Mouse (Mus musculus): Measurements from ENCODE around the gene Tmsb10. TPM values are rescaled to one million over a fixed set of nuclear protein-coding genes. Genes with fewer than 3 reads are reported as not detected.

Gene Tmsb10
- polyA plus RNA-seq, 1 experiment from 2014 or later = 571 TPM

DNA sequence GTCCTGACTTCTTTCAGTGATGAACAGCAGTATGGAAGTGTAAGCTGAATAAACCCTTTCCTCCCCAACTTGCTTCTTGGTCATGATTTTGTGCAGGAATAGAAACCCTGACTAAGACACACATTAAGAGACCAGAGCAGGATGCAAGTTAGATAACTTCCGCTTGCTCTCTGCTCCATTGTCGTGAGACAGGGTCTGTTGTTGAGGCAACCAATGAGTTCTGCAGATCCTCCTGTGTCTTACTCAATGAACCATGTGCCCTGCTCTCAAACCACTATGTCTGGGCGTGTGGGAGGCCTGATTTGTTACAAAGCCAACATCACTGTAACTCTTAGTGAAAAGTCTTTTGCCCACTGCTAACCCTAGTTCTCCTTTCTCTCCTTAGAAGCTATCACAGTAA lies 12.5 kb upstream of the Tmsb10 start:
- Histone ChIP-seq H3K4me3 (no peak overlapping the region), H3K36me3 (no peaks in the 10 kb centered on the region), H3K27ac (no peak overlapping the region), H3K4me1 (no peaks in the 10 kb centered on the region), H3K27me3 (replicated peaks) (no peaks in the 10 kb centered on the region), H3K9ac (no peak overlapping the region), H3K4me2 (no peak overlapping the region), H3K9me3 (replicated peaks) (no peaks in the 10 kb centered on the region)
- no peak for ATAC-seq
- 51% methylated on average over 3 of the region's 3 CpGs for WGBS (ENCODE audit: insufficient replicate concordance)

DNA sequence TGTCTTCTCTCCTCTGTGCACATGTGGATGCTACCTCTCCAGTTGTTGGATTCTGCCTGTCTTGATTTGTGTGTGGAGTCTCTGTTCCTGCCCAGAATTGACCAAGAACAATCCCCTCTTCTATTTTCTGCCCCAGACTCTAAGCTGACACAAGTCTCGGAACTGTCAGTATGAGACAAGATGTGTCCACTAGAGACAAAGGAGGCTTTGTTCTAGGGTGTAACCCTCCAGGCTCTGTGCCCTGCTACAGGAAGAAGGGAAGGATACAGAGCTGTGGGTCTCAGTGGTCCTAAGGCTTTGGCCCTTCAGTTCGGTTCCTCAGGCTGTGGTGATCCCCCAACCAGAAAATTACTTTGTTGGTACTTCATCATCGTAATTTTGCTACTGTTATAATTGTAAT lies 11.2 kb upstream of the Tmsb10 start:
- ATAC-seq = no peak
- no peaks in the 10 kb centered on the region for H3K9me3 ChIP-seq (replicated peaks)
- whole genome bisulfite sequencing (ENCODE audit: insufficient replicate concordance) = 66% methylated on average over 3 of the region's 3 CpGs

DNA sequence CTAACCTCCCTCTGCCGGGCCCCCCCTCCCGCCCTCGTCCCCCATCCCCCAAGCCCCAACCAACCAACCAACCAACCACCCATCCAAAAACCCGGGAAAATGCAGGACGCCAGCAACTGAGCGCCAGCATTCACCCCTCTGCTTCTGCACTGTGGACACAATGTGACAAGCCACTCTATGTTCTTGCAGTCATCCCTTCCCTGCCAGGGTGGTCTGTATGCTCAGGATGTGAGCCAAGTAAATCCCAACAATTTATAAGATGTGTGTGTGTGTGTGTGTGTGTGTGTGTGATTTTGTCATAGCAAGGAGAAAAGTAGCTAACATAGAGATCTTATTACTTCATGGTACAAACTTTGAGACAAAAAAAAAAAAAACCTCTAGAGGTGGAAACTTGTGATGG lies 6.7 kb upstream of the Tmsb10 start:
- whole genome bisulfite sequencing (ENCODE audit: insufficient replicate concordance) = 71% methylated on average over 6 of the region's 6 CpGs
- peaks cover 6% of the 10 kb centered on the region; the same call in 1 of the 2 replicates for H3K4me1 ChIP-seq
- H3K36me3 ChIP-seq = no peaks in the 10 kb centered on the region
- H3K4me2 ChIP-seq = no peak overlapping the region
- H3K4me3 ChIP-seq = no peak overlapping the region
- H3K27ac ChIP-seq = no peak overlapping the region
- no peaks in the 10 kb centered on the region for H3K27me3 ChIP-seq (replicated peaks)
- no peak overlapping the region for H3K9ac ChIP-seq
- ATAC-seq = no peak
- no peaks in the 10 kb centered on the region for H3K9me3 ChIP-seq (replicated peaks)

More for the DNA sequence above, 11.2 kb upstream of the Tmsb10 start:
- Histone ChIP-seq H3K9ac (no peak overlapping the region), H3K4me1 (no peaks in the 10 kb centered on the region), H3K27me3 (replicated peaks) (no peaks in the 10 kb centered on the region), H3K4me3 (no peak overlapping the region), H3K27ac (no peak overlapping the region), H3K4me2 (no peak overlapping the region), H3K36me3 (no peaks in the 10 kb centered on the region)

DNA sequence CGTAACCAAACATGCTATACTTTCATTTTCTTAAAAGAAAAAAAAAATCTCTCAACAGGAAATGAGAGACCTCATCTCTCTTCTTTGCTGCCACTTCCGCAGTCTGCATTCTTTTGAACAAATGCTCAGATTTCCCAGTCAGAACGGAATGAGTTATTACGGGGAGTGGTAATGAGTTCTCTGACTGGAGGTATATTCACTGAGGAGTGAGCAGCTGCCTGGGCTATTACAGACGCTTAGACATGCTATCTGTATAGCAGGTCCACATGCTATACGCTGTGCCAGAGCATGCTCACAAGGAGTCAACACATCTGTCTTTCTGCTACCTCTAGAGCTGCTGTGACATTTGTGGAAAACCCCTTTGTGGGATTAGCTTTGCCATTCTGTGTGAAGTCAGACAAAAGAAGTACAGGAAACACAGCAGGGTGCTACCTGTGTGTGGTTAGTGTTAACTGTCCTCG lies 3.8 kb upstream of the Tmsb10 start:
- Histone ChIP-seq H3K4me2 (no peak overlapping the region), H3K27ac (no peak overlapping the region)
- no peak for ATAC-seq

DNA sequence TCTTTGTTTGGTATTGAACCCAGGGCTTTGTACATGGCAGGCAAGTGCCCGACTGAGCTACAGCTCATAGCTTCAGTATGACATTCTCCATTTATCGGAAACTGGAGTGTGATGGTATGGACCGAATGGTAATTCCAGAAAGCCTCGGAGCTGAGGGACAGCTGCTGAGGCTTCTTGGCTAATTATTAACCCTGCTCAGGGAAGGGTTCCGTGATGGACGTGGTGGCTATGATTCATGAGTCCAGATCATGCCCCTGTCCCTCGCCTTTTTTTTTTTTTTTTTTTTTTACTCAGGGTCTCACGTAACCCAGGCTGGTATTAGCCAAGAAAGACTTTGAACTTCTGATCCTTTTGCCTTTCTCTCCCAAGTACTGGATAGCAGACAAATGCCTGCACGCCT lies 3.1 kb upstream of the Tmsb10 start:
- Histone ChIP-seq H3K36me3 (no peaks in the 10 kb centered on the region), H3K4me1 (peaks cover 31% of the 10 kb centered on the region), H3K27ac (no peak overlapping the region), H3K9me3 (replicated peaks) (no peaks in the 10 kb centered on the region), H3K4me2 (no peak overlapping the region), H3K9ac (no peak overlapping the region), H3K27me3 (replicated peaks) (peaks cover 17% of the 10 kb centered on the region), H3K4me3 (no peak overlapping the region)
- no peak for ATAC-seq
- 76% methylated on average over 9 of the region's 9 CpGs for WGBS (ENCODE audit: insufficient replicate concordance)

More for the DNA sequence above, 3.8 kb upstream of the Tmsb10 start:
- H3K9me3 ChIP-seq (replicated peaks) = no peaks in the 10 kb centered on the region
- WGBS (ENCODE audit: insufficient replicate concordance) = 55% methylated on average over 7 of the region's 7 CpGs
- no peak overlapping the region for H3K4me3 ChIP-seq
- H3K36me3 ChIP-seq = no peaks in the 10 kb centered on the region
- H3K9ac ChIP-seq = no peak overlapping the region
- H3K27me3 ChIP-seq (replicated peaks) = peaks cover 12% of the 10 kb centered on the region; the same call in 1 of the 2 replicates
- H3K4me1 ChIP-seq = peaks cover 25% of the 10 kb centered on the region

DNA sequence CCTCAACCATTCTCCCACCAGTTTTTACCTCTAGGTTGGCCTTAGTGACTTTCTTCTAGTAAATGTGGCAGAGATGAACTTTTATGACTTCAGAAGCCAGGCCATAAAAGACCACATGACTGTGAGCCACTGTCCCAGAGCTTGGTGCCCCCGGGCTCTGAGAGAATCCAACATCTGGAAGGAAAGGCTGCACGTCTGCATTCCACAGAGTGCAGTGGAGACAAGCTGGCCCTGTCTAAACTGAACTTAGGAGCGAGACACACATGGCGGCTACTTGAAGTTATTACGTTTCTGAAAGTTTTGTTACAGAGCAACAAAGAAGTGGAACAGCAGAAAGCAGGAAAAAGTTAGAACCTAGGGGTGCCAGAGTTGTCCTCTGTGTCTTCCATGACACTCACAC lies 2.1 kb upstream of the Tmsb10 start:
- WGBS (ENCODE audit: insufficient replicate concordance) = 79% methylated on average over 5 of the region's 5 CpGs
- no peak overlapping the region for H3K4me2 ChIP-seq
- no peak overlapping the region for H3K4me3 ChIP-seq
- no peak for ATAC-seq
- H3K9me3 ChIP-seq (replicated peaks) = no peaks in the 10 kb centered on the region
- no peak overlapping the region for H3K27ac ChIP-seq
- no peak overlapping the region for H3K9ac ChIP-seq
- H3K36me3 ChIP-seq = no peaks in the 10 kb centered on the region
- peaks cover 26% of the 10 kb centered on the region for H3K27me3 ChIP-seq (replicated peaks)
- H3K4me1 ChIP-seq = peaks cover 40% of the 10 kb centered on the region

DNA sequence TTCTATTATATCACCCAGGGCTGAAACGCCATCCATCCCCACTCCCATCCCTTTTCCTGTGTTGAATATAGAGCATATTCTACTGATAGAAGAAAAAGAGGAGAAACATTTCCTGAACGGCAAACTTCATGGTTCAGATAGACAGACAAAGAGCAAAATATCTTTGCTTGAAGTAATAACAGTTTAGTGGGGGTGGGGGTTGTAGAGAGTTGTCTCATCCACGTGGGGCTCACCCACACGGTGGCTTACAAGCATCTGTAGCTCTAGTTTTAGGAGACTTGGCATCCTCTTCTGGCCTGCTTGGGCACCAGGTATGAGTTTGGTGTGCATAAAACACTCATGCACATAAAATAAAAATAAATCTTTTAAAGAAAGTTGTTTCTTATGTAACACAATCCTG lies 627 bp upstream of the Tmsb10 start:
- no peaks in the 10 kb centered on the region for H3K36me3 ChIP-seq
- 40% methylated on average over 4 of the region's 4 CpGs for WGBS (ENCODE audit: insufficient replicate concordance)
- no peaks in the 10 kb centered on the region for H3K9me3 ChIP-seq (replicated peaks)
- peak overlapping the region; percentile 95 for H3K4me2 ChIP-seq
- H3K9ac ChIP-seq = no peak overlapping the region
- no peak overlapping the region; the same call in 1 of the 2 replicates for H3K27ac ChIP-seq
- H3K4me1 ChIP-seq = peaks cover 40% of the 10 kb centered on the region
- peak overlapping the region; percentile 69; the same call in 1 of the 2 replicates for H3K4me3 ChIP-seq
- no peak for ATAC-seq
- H3K27me3 ChIP-seq (replicated peaks) = peaks cover 29% of the 10 kb centered on the region

DNA sequence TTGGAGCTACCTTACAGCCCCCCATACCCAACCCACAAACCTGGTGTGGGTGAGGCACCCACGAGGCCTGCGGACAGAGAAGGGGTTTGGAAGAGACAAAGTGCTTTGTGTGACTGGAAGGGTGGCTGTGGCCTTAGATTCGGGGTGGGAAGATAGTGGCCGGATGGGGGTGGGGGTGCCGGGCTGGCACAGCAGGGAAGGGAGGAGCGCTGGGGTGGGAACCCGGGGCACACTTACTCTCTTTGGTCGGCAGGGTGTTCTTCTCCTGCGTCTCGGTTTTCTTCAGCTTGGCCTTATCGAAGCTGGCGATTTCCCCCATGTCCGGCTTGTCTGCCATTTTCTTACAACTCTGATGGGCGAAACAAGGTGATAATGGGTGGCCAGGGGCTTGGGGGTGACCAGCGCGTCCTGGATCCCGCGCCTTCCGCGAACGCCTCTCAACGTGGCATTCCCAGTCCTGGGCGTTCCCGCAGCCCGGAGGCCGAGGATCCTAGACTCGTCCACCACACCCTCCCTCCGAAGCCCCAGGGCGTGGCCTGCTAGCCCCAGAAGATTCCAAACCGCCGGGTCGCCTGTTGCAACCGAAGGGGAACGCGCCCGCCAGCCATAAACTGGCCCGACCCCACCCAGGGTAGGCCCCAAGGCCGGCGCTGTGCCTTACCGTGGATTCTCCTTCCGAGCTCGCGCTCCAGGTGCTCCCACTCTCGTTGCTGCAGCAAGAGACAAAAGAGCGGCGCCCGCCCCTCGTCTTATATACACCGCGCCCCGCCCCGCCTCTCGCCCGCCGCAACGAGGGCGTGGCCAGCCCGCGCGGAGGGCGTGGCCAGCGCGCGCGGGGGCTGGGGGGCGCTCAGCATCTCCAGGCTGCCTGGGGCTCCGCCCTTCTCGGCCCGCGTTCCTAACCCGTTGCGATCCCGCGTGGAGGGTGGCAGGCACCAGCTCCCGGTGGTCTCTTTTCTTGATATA lies 589 bp downstream of the Tmsb10 start:
- Histone ChIP-seq H3K9ac (peak overlapping the region; percentile 77), H3K4me2 (peak overlapping the region; percentile 95), H3K27me3 (replicated peaks) (peaks cover 29% of the 10 kb centered on the region), H3K36me3 (no peaks in the 10 kb centered on the region), H3K9me3 (replicated peaks) (no peaks in the 10 kb centered on the region), H3K4me3 (peak overlapping the region; percentile 69), H3K27ac (peak overlapping the region; percentile 66), H3K4me1 (peaks cover 40% of the 10 kb centered on the region)
- WGBS (ENCODE audit: insufficient replicate concordance) = under 1% methylated on average over 75 of the region's 75 CpGs
- ATAC-seq = peak; percentile 79

DNA sequence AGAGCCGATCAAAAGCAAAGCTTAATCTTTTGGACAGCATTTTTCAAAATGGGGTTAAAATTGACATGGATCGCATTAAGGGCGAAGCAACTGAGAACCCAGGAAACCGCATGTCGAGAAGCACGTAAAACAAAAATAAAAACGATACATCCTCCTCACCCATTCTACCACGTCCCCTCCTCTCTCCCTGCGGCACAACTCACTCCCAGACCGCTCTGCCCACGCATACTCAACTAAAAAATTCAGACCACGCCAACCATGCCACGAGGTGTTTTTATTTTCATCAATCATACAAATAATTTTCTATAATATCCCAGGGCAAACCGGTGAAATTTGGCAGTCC lies 1.5 kb downstream of the Tmsb10 start:
- Histone ChIP-seq H3K36me3 (no peaks in the 10 kb centered on the region), H3K4me3 (peak overlapping the region; percentile 69), H3K4me1 (peaks cover 40% of the 10 kb centered on the region), H3K9ac (peak overlapping the region; percentile 6; the same call in 1 of the 2 replicates), H3K27ac (no peak overlapping the region), H3K27me3 (replicated peaks) (peaks cover 29% of the 10 kb centered on the region), H3K4me2 (peak overlapping the region; percentile 95), H3K9me3 (replicated peaks) (no peaks in the 10 kb centered on the region)
- ATAC-seq = no peak
- WGBS (ENCODE audit: insufficient replicate concordance) = 4% methylated on average over 14 of the region's 14 CpGs

DNA sequence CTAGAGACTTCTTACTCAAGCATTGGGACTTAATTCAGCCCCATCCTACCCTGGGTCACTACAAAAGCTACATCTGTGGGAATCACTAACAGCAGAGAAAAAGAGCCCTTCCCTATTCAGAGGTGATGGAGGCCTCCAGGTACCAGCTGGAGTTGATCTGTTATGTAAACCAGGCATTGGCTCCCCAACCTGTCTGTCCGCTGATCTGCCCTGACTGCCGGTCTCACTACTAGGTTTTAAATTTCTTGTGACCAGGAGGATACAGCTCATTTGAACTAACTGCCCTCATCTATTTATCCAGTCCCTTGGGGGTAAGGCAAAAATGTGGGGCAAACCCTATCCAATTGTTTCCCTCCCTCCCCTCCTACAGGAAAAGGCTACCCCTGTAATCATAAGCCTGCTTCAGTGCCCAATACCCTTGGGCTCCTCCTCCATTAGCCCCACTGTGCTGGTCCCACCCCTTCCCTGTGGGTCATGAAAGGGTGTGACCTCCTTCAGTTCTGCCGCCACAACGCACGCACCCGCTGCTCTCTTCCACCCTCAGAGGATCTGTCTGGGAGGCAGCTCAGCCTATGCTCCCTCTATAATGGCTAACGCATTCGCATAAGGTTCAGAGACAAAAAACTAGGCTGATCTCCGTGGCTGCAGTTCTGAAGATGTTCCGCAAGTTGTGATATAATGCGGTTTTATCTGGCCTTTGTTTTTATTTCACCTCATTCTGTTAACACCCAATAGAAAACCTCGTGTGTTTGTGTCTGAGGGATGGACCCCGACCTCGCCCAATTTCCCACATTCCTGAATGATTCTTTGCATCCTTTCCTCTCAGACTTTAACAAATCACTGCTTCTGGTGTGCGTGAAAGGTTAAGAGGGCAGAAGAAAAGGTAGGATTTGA lies 2.1 kb downstream of the Tmsb10 start:
- H3K9ac ChIP-seq = peak overlapping the region; percentile 6; the same call in 1 of the 2 replicates
- no peaks in the 10 kb centered on the region for H3K9me3 ChIP-seq (replicated peaks)
- H3K4me2 ChIP-seq = peak overlapping the region; percentile 95
- WGBS (ENCODE audit: insufficient replicate concordance) = 10% methylated on average over 15 of the region's 15 CpGs
- H3K4me3 ChIP-seq = peak overlapping the region; percentile 69
- H3K27ac ChIP-seq = peak overlapping the region; percentile 31; the same call in 1 of the 2 replicates
- H3K4me1 ChIP-seq = peaks cover 37% of the 10 kb centered on the region
- ATAC-seq = peak; percentile 20; the same call in 1 of the 2 replicates
- no peaks in the 10 kb centered on the region for H3K36me3 ChIP-seq
- H3K27me3 ChIP-seq (replicated peaks) = peaks cover 29% of the 10 kb centered on the region

DNA sequence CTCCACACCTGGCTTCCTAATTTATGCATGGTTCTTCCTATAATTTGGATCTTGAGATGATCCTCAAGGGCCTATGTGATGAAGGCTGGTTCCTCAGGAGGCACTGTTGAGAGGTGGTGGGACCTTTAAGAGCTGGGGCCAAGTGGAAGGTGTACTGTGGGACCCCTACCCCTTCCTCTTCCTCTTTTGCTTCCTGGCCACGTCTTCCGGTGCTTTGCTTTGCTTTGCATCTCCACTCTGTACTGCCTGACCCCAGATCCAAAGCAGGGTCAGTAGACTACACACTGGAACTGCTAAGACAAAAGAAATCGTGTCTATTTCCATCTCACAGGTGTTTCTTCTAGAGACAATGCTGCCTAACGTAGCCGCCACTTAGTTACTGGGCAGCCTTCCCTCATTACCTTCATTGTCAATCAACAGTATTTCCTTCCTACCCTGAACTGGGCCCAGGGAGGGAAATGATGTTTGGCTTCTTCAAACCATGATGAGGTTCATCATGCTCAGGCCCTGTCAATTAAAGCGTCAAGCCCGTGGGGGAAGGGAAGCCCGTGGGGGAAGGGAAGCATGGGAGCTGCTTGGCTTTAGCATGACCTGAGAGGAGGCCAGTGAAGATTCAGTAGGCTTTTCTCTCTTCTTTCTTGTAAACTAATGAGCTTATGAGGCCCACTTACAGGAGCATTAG lies 2.9 kb downstream of the Tmsb10 start:
- 34% methylated on average over 8 of the region's 8 CpGs for WGBS (ENCODE audit: insufficient replicate concordance)
- Histone ChIP-seq H3K36me3 (no peaks in the 10 kb centered on the region), H3K27me3 (replicated peaks) (peaks cover 29% of the 10 kb centered on the region), H3K4me1 (peaks cover 35% of the 10 kb centered on the region), H3K4me2 (peak overlapping the region; percentile 95), H3K9ac (no peak overlapping the region), H3K4me3 (no peak overlapping the region), H3K9me3 (replicated peaks) (no peaks in the 10 kb centered on the region), H3K27ac (peak overlapping the region; percentile 31)
- ATAC-seq = no peak

Data from liver, embryonic 12.5 days (tissue).